Mouse (Mus musculus) lung, postnatal 0 days (tissue): ENCODE data around the gene Gm20388.

Experiments used
- CTCF ChIP-seq: IDR thresholded peaks from 2 replicates; pipeline ENCODE4 v1.5.1; 2016; ENCODE audit warnings: antibody characterized with exemption, mild to moderate bottlenecking
- EP300 ChIP-seq: IDR thresholded peaks from 2 replicates; pipeline ENCODE4 v1.6.1; 2016; ENCODE audit warnings: antibody characterized with exemption, mild to moderate bottlenecking, control low read depth

GRCm38 (mm10) chr8:122068609-122069008 is 2158.0 kb downstream of the Gm20388 start:
- TF ChIP-seq CTCF: no peak
- TF ChIP-seq EP300: no peak
